Mouse (Mus musculus): Measurements from ENCODE around the gene Psap.

The Psap gene

DNA sequence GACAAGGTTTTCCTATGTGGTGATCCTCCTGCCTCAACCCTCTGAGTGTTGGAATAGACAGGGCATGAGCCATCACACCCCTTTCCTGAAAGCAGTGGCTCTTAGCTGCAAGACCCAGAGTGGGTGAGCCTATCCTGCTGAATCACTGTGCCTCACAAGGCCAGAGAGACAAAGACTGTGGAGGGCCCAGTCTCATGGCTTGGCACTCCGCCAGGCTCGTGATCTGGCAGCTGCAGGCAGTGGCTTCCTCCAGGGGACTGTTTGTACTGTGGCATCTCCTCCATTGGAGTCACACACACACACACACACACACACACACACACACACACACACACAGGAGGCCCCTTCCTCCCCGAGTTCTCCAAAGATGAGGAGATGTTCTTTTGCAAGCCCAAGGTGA lies 15.0 kb upstream of the Psap start:
- in situ Hi-C loops (cut with MboI; ENCODE audit: low sequenced_read_pairs), result no loop called here

DNA sequence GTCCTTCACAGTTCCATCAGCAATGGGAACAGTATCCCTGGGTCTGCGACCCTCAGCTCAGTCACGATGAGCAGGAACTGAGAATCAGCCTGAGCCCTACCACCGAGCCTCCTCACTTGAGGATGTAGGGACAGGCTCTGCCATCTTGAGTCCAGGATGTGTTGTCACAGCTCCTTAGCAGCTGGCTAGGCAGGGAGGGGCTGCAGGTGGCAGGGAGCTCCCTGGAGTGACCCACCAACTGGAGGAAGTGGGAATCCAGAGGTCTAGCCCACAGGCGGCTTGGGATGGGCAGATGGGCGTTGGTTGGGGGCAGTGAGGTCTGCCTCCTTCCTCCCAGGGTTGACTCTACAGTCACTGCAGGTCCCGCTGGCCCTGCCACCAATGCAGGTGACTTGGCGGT lies 14.1 kb upstream of the Psap start:
- in situ Hi-C loops (cut with MboI; ENCODE audit: low sequenced_read_pairs), result no loop called here

DNA sequence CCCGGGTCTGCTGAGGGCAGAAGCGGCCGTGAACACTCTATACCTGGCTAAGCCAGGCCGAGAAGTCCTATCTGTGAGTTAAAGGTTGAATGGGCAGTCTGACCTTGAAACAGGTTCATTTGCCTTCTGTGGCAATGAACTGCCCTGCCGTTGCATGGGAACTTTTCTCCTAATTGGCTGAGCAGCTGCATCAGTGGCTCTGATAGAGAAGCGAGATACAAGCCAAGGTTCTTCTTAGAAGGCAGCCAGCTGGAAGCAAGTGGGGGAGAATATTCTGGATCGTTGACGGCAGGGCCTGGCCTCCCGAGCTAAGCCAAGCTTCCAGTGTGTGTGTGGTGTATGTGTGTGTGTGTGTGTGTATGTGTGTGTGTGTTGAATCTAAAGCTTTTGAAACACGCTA lies 12.2 kb upstream of the Psap start:
- in situ Hi-C loops (cut with MboI; ENCODE audit: low sequenced_read_pairs), result no loop called here

DNA sequence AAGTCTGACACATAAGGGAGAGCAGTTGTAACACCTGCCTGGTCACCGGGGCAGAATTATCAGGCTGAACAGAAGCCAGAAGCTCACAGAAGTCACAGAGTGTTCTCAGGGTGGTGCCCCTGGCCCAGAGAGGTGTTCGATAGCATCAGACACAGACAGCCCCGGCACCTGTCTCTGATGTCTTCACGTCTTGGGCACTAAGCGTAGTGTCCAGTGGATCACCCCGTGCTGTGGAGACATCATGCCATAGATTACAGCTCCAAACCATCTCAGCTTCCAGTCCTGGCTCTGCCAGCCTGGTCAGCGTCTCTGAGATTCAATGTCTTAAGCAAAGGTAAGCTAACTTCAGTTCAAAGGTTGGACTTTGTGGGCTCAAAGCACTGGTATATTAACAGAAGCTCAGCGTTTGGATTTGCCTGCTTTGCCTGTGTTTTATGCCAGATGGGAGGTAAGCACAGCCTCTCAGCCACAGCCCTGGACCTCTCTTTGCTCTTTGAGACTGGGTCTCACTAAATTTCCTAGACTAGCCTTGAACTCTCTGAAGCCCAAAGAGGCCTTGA lies 10.5 kb upstream of the Psap start:
- in situ Hi-C loops (cut with MboI; ENCODE audit: low sequenced_read_pairs), result no loop called here

DNA sequence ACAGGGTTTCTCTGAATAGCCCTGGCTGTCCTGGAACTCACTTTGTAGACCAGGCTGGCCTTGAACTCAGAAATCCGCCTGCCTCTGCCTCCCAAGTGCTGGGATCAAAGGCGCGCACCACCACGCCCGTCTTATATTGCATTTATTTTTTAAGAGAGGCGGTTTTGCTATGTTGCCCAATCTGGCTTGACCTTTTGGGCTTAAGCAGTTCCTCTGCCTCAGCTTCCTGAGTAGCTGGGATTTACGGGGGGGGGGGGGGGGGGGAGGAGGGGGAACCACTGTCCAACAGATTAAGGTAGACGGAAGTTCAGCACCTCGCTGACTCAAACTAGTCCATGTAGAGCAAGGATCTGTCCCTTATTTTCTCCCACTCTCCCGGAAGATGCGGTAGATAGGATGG lies 8.7 kb upstream of the Psap start:
- in situ Hi-C loops (cut with MboI; ENCODE audit: low sequenced_read_pairs), result no loop called here

DNA sequence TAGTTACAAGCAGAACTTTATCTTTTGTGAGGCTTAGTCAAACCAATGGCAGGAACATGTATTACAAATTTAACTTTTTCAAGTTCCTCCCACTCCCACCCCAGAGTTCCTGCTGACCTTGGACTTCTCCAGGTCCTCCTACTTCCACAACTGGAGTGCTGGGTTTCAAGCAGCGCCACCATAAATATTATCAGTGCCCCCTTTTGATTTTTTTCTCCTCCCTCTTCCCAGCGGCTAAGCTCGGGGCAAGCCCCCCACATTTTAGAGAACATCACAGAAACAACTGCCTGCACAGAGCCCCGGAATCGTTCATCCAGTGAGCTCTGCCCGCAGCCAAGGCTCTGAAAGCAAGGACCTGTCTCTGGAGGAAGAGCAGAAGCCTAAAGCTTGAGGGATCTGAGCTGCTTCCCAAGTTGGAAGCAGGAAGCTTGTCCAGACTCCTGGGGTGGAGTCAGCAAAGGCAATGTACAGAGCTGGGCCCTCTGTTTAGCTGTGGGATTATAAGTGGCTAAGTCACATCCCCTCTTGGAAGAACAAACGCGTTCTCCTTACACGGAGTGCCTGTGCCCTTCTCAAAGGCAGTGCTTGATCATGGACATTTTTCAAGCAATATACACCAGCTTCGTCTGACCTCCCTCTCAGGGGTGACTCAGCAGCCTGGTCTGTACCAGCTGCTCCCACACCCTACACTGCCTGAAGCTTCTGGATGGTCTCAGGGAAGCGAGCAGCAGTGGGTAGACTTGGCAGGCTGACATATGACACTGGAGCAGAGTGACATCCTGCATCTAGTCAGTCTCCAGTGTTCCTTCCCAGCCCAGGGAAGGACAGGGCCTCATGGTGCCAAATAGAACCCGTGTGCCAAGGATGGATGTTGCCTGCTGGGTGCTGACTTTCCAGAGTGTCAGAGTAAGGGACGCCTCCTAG lies 8.0 kb upstream of the Psap start:
- in situ Hi-C loops (cut with MboI; ENCODE audit: low sequenced_read_pairs), result no loop called here

DNA sequence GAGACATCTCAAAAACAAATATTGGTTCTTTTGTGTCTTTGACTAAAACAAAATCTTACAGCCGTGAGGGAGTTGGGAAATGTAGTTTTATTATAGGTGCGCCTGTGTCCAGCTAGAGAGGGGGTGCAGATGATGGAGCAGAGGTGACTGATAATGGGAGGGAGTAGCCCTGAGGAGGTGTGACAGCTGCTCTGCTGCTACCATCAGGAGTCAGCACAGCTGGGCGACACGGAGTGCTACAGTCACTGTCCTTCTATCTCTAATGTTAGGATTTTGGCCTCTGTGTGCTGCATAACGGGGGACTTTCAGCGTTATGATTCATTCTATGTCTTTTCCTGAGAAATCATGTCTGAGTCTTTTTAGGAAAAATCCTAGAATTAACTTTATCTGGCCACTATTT lies 6.4 kb upstream of the Psap start:
- in situ Hi-C loops (cut with MboI; ENCODE audit: low sequenced_read_pairs), result no loop called here

DNA sequence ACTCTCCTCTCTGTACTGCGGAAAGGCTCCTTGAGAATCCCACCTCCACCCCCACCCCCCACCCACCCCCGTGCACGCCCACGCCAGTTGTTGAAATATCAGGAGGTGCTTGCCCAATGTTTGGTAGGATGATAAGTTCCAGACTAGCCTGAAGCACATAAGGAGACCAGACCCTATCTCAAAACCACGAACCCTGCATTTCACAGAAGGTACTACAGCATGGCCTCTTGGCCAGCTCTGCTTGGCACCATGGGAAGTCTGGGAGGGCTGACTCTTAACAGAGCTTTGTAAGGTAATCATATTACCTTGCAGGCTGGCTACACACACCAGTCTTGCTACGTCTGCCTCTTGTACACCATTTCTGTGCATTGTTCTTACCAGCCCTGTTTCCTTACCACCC lies 5.2 kb upstream of the Psap start:
- in situ Hi-C loops (cut with MboI; ENCODE audit: low sequenced_read_pairs), result no loop called here

DNA sequence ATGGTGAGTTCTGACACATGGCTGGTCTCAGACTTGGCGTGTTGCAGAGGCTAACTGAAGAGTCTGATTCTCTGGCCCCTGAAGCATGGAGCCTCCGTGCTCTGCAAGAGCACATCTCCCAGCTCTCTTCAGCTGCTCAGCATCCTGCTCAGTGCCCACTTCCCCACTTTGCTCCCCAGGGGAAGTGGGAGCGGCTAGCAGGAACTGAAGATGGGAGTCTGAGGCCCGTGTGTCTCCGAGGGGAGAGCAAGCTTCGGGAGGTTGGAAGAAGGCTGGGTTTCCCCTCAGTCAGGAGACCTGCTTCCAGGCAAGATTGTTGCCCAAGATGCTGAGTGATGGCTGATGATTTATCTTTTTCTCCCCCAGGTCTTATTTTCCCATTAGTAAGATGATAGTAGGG lies 4.0 kb upstream of the Psap start:
- in situ Hi-C loops (cut with MboI; ENCODE audit: low sequenced_read_pairs), result no loop called here

DNA sequence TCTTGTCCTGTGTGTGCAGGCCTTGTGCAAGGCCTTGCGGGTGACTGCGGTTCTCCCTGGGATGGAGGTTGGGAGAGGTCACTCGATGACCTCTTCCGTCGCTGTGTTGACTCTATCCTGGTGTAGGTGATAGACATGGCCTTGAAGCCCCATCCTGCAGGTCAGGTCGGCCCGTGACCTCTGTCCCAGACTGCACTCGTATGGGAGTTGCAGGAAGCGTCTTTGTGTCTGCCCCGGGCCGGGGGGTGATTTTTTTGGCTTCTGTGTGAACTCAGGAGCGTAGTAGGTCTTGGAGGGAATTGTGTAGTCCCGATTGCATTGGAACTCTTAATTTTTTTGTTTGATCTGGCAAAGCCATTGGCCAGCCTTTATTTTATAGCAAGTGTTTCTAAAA lies 576 bp downstream of the Psap start:
- in situ Hi-C loops (cut with MboI; ENCODE audit: low sequenced_read_pairs), result no loop called here

DNA sequence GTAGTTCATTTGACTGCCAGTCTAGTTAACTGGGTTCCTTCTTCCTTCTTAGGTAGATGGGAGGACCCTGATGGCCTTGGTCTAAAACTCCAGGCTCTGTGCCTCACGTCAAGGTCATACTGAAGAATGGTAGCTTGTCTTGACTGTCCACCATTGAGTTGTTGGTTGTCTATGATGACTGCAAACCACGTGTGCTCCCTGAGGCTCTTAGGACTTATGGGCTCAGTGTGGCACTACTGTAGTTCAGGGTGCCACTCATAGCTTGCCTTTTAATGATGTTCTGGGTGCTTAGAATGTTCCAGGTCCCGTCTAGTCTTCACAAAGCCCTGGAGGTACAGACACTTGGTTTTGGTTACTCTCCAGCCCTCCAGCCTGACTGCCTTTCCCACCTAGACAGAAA lies 1.4 kb downstream of the Psap start:
- in situ Hi-C loops (cut with MboI; ENCODE audit: low sequenced_read_pairs), result no loop called here

DNA sequence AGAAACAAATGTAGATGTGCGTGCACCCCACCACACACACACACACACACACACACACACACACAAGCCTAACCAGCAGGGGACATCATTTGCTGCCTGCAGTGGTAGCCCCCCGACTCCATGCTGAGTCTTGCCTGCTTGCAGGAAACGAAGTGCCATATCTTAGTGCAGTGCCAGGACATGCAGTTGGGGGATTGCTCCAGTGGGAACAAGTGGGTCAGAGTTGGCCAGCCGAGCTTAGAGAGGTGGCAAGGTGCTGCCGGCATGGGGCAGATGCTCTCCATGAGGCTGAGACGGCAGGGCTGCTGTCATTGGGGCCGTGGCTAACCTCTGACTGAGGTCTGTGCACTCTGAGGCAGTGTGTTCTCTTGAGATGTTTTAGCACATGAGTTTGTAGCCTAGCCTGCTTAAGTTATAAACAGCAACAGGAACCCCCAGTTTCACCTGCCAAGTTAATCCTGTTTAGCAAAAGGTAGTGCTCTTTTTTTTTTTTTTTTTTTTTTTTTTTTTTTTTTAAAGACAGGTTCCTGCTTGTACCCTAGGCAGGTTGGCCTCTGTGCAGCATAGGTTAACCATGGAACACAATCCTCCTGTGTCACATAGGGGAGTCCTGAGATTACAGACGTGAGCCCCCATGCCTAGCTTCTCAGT lies 2.0 kb downstream of the Psap start:
- in situ Hi-C loops (cut with MboI; ENCODE audit: low sequenced_read_pairs), result no loop called here

DNA sequence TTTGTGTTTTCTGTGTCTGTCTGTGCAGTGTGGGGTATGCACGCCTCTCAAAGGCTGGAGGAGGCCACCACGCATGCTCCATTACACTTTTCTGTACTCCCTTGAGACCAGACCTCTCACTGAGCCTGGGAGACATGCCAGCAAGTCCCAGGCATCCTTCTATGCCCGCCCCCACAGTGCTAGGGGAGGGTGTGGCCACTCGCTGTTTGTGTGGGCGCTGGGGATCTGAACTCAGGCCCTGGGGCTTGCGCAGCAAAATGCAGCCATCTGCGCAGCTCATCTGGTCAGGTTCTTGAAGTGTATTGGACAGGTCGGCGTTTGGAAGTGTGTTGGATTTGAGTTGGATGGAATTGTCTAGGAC lies 2.5 kb downstream of the Psap start:
- in situ Hi-C loops (cut with MboI; ENCODE audit: low sequenced_read_pairs), result no loop called here

DNA sequence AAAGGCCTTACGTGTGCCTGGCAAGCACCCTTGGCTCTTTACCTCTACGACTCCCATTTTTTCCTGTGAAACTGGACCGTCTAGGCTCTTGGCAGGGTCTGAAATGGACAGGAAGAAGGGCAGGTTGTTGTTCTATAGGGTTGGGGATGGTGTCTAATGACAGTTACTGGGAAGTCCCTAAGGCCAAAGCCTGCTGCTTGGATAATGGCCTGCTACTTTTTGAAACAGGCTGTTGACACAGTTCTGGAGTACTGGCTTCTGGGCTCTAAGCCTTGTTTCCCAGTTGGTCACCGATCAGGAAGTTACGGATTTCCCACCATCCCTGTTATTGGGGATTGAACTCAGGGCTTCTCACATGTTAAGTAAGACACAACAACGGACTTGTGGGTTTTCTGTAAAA lies 2.9 kb downstream of the Psap start:
- in situ Hi-C loops (cut with MboI; ENCODE audit: low sequenced_read_pairs), result no loop called here

DNA sequence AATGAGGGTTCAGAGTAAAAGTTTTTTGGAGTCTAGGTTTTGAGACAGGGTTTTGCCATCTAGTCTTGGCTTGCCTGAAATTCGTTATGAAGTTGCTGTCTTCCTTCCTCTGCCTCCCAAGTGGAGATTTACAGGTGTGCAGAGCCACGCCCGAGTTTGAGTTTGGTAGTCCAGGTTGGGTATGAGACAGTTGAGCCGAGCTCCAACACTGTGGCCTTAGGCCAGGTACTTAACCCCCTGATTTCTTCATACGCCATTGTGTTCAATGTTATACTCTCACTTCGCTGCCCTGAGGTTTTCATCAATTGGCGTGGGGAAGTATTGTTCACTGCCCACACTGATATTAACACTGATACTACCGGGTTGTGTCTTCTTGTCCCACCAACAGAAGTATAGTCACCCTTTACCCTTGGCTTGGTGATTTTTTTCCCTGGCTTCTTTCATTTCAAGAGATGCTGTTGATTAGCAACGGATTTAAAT lies 4.2 kb downstream of the Psap start:
- in situ Hi-C loops (cut with MboI; ENCODE audit: low sequenced_read_pairs), result no loop called here

DNA sequence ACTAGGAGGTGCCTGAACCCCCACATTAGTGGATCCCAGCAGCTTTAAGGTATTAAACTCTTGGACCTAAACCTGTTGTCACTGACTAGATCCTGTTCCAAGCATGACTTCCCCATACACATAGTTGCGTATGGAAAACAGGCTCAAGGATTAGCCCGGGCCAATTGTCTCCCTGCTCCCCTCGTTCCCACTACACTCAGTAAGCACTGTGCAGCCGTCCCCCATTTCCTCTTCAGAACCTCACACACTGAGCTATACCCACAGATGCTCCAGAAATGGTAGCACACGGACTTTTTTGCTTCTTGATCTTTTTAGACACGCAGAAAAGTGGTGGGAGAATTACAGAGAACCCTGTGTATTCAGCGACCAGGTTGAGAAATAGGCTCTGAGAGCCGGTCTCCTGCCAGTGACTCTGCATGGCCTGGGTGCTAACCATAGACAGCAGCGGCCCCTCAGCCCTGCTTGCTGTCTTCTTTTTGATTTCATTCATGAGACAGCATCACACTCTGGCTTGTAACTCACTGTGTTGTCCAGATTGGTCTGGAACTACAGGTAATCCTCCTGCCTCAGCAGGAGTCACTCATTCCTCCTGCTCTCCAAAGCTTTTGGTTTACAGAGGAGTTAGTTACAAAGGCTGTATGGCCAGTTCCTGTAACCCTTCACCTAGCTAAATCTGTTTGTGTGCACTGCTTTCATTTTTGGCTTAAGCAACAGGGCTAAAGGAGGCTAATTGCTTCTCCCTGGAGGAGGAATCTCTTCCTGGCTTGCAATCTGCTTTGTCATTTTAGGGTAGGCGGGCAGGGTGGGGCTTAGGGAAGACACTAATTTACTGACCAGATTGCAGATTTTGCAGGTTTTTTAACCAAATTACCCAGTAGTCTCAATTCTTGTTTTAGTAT lies 4.9 kb downstream of the Psap start:
- in situ Hi-C loops (cut with MboI; ENCODE audit: low sequenced_read_pairs), result no loop called here

DNA sequence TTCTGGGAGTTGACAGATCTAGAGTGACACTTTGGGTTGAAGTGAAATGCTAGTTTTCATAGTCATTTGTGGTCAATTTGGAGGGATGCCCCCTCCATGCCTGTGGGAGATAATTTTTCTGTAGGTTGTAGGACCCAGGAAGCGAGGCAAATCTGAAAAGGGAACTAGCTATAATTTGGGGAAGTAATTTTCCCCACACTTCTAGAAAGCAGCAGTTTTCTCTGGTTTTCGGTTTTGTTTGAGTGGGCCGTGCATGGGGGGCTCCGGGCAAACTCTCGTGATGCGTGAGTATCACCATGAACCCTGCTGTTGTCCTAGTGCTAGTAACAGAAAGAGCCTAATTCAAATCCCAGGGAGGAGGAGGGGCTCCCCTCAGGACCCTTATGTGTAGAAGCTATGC lies 6.8 kb downstream of the Psap start:
- in situ Hi-C loops (cut with MboI; ENCODE audit: low sequenced_read_pairs), result no loop called here

DNA sequence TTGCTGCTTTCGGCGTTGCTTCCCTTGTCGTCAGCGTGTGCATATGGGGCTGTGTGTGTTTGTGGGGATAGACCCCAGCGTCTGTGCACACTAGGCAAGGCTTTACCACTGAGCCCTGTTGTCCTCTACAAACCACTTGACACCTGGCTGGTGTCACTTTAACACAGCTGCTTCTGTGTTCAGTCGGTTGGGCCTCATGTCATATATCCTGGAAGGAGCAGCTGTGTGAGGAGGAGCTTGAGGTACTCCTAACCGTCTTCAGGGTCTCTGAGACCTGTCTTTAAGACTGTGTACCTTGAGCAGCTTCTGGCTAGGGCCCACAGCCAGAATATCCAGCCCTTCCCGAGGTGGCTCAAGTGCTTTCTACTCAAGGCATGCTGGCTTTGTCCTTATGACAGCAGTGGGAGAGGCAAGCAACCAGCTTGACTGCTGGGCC lies 7.3 kb downstream of the Psap start:
- in situ Hi-C loops (cut with MboI; ENCODE audit: low sequenced_read_pairs), result no loop called here

DNA sequence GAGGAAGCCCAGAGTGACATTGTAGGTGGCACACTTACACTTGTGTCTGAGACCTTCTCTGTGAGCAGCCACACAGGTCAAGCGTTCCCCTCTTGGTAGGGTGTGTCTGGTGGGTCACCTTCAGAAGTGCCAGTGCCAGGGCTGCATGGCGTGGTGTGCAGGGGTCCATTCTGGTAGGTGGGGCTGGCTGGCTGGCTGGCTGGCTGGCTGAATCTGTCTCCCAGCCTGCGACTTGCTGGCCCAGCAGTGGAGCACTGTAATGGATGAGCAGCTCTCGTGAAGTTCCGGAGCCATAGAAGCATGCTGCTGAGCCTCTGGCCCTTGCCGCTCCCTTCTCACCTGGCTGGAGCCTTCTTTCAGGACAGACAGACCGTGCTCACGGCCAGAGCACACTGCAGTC lies 7.8 kb downstream of the Psap start:
- in situ Hi-C loops (cut with MboI; ENCODE audit: low sequenced_read_pairs), result no loop called here

DNA sequence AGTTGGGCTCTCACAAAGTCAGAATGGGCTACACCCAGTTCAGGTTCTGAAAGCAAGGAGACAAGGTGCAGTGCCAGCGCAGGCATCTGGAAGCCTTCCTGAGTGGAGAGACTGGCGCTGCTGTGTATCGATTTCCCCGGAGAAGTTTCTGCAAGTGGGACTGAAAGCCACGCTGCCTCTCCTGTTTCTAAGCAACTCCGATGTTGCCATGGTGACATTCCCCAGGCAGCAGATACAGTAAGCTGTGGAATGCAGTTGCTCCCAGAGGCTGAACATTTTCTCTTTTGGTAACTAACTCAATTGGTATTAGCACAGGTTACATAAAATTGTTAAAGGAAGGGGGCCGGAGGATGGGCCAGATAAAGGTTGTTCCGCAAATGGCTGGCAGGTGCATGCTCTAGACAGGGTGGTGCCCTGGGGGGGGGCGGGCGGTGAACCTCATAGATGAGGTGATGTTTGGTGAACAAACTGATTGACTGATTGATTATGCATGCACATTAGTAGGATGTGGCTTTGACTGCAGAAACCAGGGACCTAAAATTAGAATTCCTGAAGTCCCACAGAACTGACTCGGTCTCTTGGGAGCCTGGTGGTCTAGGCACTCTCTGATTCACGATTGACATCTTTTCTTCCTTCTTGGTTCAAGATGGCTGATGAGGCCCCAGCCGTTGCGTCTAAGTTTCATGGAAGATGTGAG lies 8.4 kb downstream of the Psap start:
- in situ Hi-C loops (cut with MboI; ENCODE audit: low sequenced_read_pairs), result no loop called here

DNA sequence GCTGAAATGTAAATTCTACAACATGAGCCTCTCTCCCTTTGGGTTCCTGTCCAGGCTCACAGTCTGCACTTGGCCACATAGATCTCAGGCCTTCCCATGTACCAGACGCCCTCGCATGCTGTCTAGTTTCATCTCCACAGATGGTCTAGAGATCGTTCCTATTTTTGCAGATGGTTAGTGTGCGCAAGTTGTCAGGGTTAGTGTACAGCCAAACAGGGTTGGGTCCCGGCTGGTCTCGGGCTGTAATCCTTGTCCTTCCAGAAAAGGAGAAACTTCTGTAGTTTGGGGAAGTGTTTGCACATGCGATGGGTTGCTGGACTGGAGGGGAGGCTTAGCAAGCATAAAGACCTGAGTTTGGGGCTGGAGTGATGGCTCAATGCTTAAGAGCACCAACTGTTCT lies 9.1 kb downstream of the Psap start:
- in situ Hi-C loops (cut with MboI; ENCODE audit: low sequenced_read_pairs), result no loop called here

Data from CH12F3 (cell line).